Comparison of ENCODE assay signal across 21 mouse cellular contexts in the genomic region with DNA sequence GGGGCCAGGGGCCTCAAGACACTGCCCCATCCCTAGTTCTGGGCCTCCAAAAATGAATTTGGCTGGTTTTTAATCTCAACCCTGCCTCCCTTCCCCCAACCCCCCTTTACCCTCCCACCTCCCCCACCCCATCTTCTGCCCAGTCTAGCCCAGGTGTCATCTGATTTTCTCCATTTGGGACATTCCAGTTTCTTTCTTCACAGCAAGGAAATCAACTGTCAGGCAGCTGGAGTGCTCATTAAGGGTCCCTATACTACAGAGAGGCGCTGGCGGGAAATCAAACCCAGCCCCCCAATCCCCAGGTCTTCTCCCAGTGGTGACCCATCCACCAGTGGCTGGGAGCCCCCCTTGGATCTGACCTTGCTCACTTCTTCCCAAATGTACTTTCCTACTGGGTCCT. TPM values are rescaled to one million over a fixed set of nuclear protein-coding genes. Genes with fewer than 3 reads are reported as not detected.
A peak's percentile ranks its signal among the peaks of the same experiment; 100 is the strongest.
DNase-seq lines count a peak whose midpoint lies in the region; ATAC-seq and TF ChIP-seq lines count a peak whose summit lies in the region.
"Had no signal": no experiment of that assay in that cellular context is flagged by ENCODE, and none has a peak within 500 bp of the region (broad histone marks: within the 10 kb centered on the region; RNA-seq: fewer than 3 reads in every experiment).

No protein-coding gene starts in this region.

- peak; percentile 37; the same call in 1 of the 2 replicates for TF ChIP-seq EP300 in lung, postnatal 0 days (IDR thresholded peaks at IDR 0.05)

- H3K4me3 ChIP-seq in lung, embryonic 15.5 days: no peak overlapping the region
- H3K4me3 ChIP-seq in lung, adult 2 months (replicated peaks; ENCODE audit: extremely low read depth, low read depth, low read length): no peak overlapping the region
- no peak overlapping the region for H3K4me3 ChIP-seq in lung, postnatal 0 days (ENCODE audit: low read depth, low read length)
- H3K4me3 ChIP-seq: embryonic facial prominence, embryonic 10.5 days; embryonic facial prominence, embryonic 12.5 days; forebrain, embryonic 13.5 days; forebrain, embryonic 15.5 days had no signal

- H3K27ac ChIP-seq in lung, embryonic 15.5 days: peak overlapping the region; percentile 67
- peak overlapping the region; percentile 59 for H3K27ac ChIP-seq in lung, postnatal 0 days (ENCODE audit: low read length)
- H3K27ac ChIP-seq: embryonic facial prominence, embryonic 10.5 days; embryonic facial prominence, embryonic 12.5 days; forebrain, embryonic 13.5 days; forebrain, embryonic 15.5 days had no signal

- TF ChIP-seq CTCF in lung, adult 2 months (IDR thresholded peaks at IDR 0.05; ENCODE audit: insufficient read depth, low read length): no peak
- no peak for TF ChIP-seq CTCF in lung, postnatal 0 days (IDR thresholded peaks at IDR 0.05)

- WGBS in lung, embryonic 15.5 days: 61% methylated on average over 2 of the region's 2 CpGs
- WGBS in lung, adult 2 months: 81% methylated on average over 2 of the region's 2 CpGs
- 76% methylated on average over 2 of the region's 2 CpGs for WGBS in lung, postnatal 0 days

- H3K9me3 ChIP-seq in lung, embryonic 15.5 days: no peaks in the 10 kb centered on the region
- H3K9me3 ChIP-seq in lung, postnatal 0 days (ENCODE audit: low read length): no peaks in the 10 kb centered on the region
- H3K9me3 ChIP-seq: embryonic facial prominence, embryonic 10.5 days; embryonic facial prominence, embryonic 12.5 days; forebrain, embryonic 13.5 days; forebrain, embryonic 15.5 days had no signal

- ATAC-seq in lung, embryonic 15.5 days (ENCODE audit: borderline replicate concordance, extremely low read depth, low FRiP score, low TSS enrichment): peak; percentile 44; the same call in 1 of the 2 replicates
- ATAC-seq in lung, postnatal 0 days: peak; percentile 48
- ATAC-seq: forebrain, embryonic 13.5 days; forebrain, embryonic 15.5 days had no signal

- no peak for DNase-seq in lung, adult 2 months
- DNase-seq in lung, postnatal 0 days (ENCODE audit: low spot score): peak; percentile 82
- no peak for DNase-seq in lung, postnatal 25 days (ENCODE audit: low spot score)
- peak; percentile 41 for DNase-seq in lung, postnatal 36 days
- no peak for DNase-seq in adrenal gland, postnatal 25 days
- DNase-seq in left cerebral cortex, postnatal 14 days (ENCODE audit: low spot score in 2 of 2): no peak
- DNase-seq: adrenal gland, adult 2 months; adrenal gland, postnatal 10 days; adrenal gland, postnatal 36 days; cerebellum, adult 11-12 months; cerebellum, adult 2 months; cerebellum, adult 9-10 months; cerebellum, postnatal 10 days; cerebellum, postnatal 25 days had no signal

- H3K36me3 ChIP-seq in lung, embryonic 15.5 days: no peaks in the 10 kb centered on the region
- H3K36me3 ChIP-seq in lung, postnatal 0 days (ENCODE audit: insufficient read depth, low read length): no peaks in the 10 kb centered on the region
- H3K36me3 ChIP-seq: embryonic facial prominence, embryonic 10.5 days; embryonic facial prominence, embryonic 12.5 days; forebrain, embryonic 15.5 days had no signal

- H3K9ac ChIP-seq in lung, embryonic 15.5 days: no peak overlapping the region
- no peak overlapping the region for H3K9ac ChIP-seq in lung, postnatal 0 days (replicated peaks; ENCODE audit: low read depth)
- H3K9ac ChIP-seq: embryonic facial prominence, embryonic 12.5 days; forebrain, embryonic 13.5 days; forebrain, embryonic 15.5 days had no signal

- H3K27me3 ChIP-seq in lung, embryonic 15.5 days: peaks cover 39% of the 10 kb centered on the region
- peaks cover 14% of the 10 kb centered on the region for H3K27me3 ChIP-seq in lung, postnatal 0 days (replicated peaks; ENCODE audit: insufficient read depth, low read length)

- H3K4me2 ChIP-seq in lung, embryonic 15.5 days: peak overlapping the region; percentile 12; the same call in 1 of the 2 replicates
- H3K4me2 ChIP-seq in lung, postnatal 0 days (replicated peaks; ENCODE audit: low read depth, low read length): 0 out of 2 replicates have a peak overlapping the region, but pooled peaks have one; percentile 1
- H3K4me2 ChIP-seq: embryonic facial prominence, embryonic 12.5 days; forebrain, embryonic 13.5 days; forebrain, embryonic 15.5 days had no signal

- H3K4me1 ChIP-seq in lung, embryonic 15.5 days: peaks cover 43% of the 10 kb centered on the region
- no peaks in the 10 kb centered on the region for H3K4me1 ChIP-seq in lung, adult 2 months (ENCODE audit: control insufficient read depth, insufficient read depth, low read length)
- H3K4me1 ChIP-seq in lung, postnatal 0 days (ENCODE audit: insufficient read depth, low read depth, low read length): no peaks in the 10 kb centered on the region; the same call in 1 of the 2 replicates

- intact Hi-C loops in left cerebral cortex, postnatal 14 days (cut with DNase I): no loop called here

- no peak for TF ChIP-seq POLR2A in lung, adult 2 months (IDR thresholded peaks at IDR 0.05; ENCODE audit: borderline replicate concordance, extremely low read depth, low read depth, low read length)

RNA-seq across cellular contexts. Expression of gene Col13a1, which starts 4.3 kb away (rescaled TPM):
- polyA plus RNA-seq in lung, embryonic 15.5 days (2015; fragmentation: Nextera tagmentation; extraction: Ambion mirVana): 32.3 and 32.6 TPM in 2 replicates
- 24.7 and 25.3 TPM in 2 replicates for polyA plus RNA-seq in lung, adult 2 months (2012; rRNA removed)
- 54.8 and 61.8 TPM in 2 replicates for polyA plus RNA-seq in lung, postnatal 0 days (2015; fragmentation: Nextera tagmentation; extraction: Ambion mirVana)
- total RNA-seq in adrenal gland, postnatal 25 days (2021): 5.2 and 6.1 TPM in 2 replicates
- 1 to 10 TPM; 2.4 TPM for total RNA-seq in left cerebral cortex, postnatal 14 days (2021)
- total RNA-seq: MEL had no signal
- polyA plus RNA-seq: C2C12 had no signal

Comparison
In these comparisons a context has a peak if more than half of its experiments do, and no peak if none do; other contexts are left out.
1. DNase-seq: peak in lung, postnatal 0 days (single experiment) and lung, postnatal 36 days (single experiment); none in lung, adult 2 months (single experiment), lung, postnatal 25 days (single experiment), adrenal gland, postnatal 25 days (single experiment) and left cerebral cortex, postnatal 14 days (0 of 2).